Mouse (Mus musculus) left cerebral cortex, postnatal 4 days (tissue): ENCODE measurements at regions not wholly inside any gene's neighbourhood (a gene's known extent, or its start where the extent isn't known, plus 50 kb on each side); places are given as distances from the start of the nearest gene placed in this dataset.

ENCODE experiments used
- DNase-seq: peaks from one replicate; pipeline ENCODE4 v3.0.0-alpha.2; 2022
- intact Hi-C: fragments of 180-260 bp; cut with DNase I; formaldehyde crosslinking; loops from one replicate; pipeline ENCODE4 v1.15.1; 2025

GRCm38 (mm10) chr5:51930416-51930815 lies 259.9 kb downstream of the Dhx15 start:
- intact Hi-C loops: no loop called here
- DNase-seq: no peak

DNA sequence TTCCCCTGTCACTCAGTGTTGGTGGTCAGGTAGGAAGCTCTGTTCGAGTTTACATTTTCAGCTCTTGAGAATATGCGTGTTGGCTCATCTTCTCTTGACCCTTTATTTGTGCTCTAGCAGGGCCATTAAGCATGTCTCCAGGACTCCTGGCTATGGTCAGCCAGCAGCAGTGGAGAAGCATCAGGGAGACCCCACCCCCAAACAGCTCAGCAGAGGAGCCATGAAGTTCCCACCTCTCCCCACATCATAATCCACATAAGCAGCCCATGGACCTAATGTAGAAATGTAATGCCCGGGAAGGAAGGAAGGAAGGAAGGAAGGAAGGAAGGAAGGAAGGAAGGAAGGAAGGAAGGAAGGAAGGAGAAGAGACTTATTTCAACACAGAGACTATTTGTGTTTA lies 261.5 kb downstream of the Dhx15 start:
- intact Hi-C loops: no loop called here

GRCm38 (mm10) chr5:51923417-51923816 lies 266.9 kb downstream of the Dhx15 start:
- no peak for DNase-seq
- intact Hi-C loops: no loop called here

More for the DNA sequence above, 261.5 kb downstream of the Dhx15 start:
- no peak for DNase-seq

- DNase-seq: no peak
- intact Hi-C loops: no loop called here
These were observed 267.3 kb downstream of the Dhx15 start for GRCm38 (mm10) chr5:51922973-51923372.

DNA sequence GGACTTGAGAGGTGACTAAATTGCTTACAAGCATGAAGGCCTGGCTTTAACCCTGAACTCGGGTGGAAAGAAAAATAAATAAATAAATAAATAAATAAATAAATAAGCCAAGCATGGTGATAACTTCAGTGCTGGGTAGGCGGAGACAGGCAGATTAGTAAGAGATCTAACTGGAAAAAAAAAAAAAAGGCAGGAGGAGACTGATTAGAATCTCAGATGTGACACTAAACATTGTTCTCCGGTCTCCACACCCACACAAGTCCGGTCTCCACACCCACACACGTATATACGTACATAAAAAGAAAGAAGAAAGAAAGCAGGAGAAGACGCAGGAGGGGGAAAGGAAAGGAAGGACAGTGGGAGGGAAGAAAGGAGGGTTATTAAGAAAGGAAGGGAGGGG lies 267.8 kb downstream of the Dhx15 start:
- intact Hi-C loops: no loop called here
- DNase-seq: no peak

GRCm38 (mm10) chr5:51917812-51918448 lies 272.4 kb downstream of the Dhx15 start:
- intact Hi-C loops: no loop called here
- peak; percentile 24 for DNase-seq

DNA sequence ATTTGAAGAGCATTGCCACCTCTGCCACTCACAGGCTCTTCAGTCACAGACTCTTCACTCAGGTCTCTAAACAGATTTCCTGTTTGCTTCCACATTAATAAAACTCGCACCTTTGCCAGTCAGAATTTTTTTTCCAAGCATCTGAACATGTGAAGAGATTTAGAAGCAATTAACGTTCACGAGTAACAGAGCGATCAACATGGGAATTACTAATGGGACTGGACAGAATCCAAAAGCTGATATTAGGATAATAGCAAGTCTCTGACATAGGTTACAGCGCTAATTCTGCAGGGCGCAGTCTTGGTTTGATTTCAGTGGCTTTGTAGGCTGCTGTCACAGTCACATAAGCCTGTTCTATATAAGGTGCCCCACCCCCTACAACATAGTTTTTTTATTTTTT lies 275.6 kb downstream of the Dhx15 start:
- no peak for DNase-seq
- intact Hi-C loops: no loop called here

DNA sequence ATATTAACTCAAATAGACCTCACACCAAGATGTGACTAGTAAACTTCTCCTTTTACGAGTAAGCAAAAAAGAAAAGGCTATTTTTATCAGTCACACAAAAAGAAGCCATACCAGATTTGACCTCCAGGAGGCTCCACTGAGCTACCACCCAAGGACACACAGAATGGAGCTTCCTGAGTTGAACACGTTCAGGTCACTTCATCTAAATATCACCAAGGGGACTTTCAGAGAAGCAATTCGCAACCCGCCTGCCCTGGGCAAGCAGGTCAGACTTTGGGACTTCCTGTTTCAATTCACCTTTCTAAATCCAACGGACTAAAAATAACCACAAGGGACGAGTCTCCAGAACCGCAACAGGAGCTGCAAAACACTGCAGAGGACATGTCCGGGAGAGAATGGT lies 281.5 kb downstream of the Dhx15 start:
- DNase-seq: no peak
- intact Hi-C loops: no loop called here

- intact Hi-C loops: no loop called here
These were observed 283.8 kb downstream of the Dhx15 start for GRCm38 (mm10) chr5:51906315-51907109.

DNA sequence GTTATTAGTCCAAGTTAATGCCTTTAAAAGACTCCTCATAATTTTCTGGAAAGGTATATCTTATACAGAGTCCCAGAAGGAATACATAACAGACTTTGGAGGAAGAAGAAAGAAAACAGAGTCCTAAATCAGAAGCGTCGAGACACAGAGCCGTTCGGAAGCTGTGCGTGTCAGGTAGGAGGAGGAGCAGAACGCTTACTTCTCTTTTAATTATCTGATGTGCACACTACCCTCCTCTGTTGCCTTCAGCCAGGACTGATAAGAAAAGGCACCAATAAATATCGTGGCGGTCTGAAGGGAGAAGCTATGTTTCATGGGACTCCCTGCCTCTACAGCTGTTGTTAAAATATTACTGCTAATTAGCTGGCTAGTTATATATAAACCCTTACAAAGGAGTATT lies 296.2 kb downstream of the Dhx15 start:
- intact Hi-C loops: no loop called here

More at GRCm38 (mm10) chr5:51906315-51907109, 283.8 kb downstream of the Dhx15 start:
- DNase-seq: no peak

GRCm38 (mm10) chr5:51891341-51891740 lies 299.0 kb downstream of the Dhx15 start:
- intact Hi-C loops: no loop called here
- DNase-seq: no peak

More for the DNA sequence above, 296.2 kb downstream of the Dhx15 start:
- DNase-seq: no peak

GRCm38 (mm10) chr5:51888404-51888803 lies 301.9 kb downstream of the Dhx15 start:
- no peak for DNase-seq
- intact Hi-C loops: no loop called here

- DNase-seq: no peak
- intact Hi-C loops: no loop called here
These were observed 307.7 kb downstream of the Dhx15 start for GRCm38 (mm10) chr5:51882594-51882993.

- DNase-seq: no peak
- intact Hi-C loops: no loop called here
These were observed 308.1 kb downstream of the Dhx15 start for GRCm38 (mm10) chr5:51882173-51882572.

- intact Hi-C loops: no loop called here
- DNase-seq: no peak
These were observed 309.3 kb upstream of the Ppargc1a start for GRCm38 (mm10) chr5:51876846-51877245.

- intact Hi-C loops: no loop called here
These were observed 306.0 kb upstream of the Ppargc1a start for GRCm38 (mm10) chr5:51873571-51873970.

GRCm38 (mm10) chr5:51871735-51872134 lies 304.2 kb upstream of the Ppargc1a start:
- intact Hi-C loops: no loop called here
- no peak for DNase-seq

More at GRCm38 (mm10) chr5:51873571-51873970, 306.0 kb upstream of the Ppargc1a start:
- DNase-seq: no peak

DNA sequence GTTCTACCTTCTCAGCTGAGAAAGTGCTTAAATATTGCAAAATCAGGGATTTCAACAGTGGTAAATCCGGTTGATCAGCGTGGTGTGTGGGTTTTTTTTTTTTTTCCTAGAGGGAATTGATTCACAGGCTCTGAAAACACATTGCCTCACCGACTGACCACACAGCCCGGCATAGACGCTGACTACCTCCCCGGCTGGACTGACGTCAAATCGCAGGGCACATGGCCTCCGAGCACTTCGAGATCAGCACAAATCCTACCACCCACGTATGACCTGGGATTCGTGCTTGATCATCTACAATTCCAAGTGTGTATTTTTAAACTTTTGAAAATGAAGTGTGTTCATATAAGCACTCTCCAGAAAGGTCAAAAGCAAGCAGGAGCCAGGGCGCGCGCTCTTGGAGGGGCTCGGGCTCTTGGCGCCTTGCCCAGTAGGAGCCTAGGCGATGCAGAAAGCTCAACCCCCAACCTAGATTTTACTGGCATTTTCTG lies 300.7 kb upstream of the Ppargc1a start:
- peak; percentile 17 for DNase-seq
- intact Hi-C loops: no loop called here

GRCm38 (mm10) chr5:51866002-51866401 lies 298.5 kb upstream of the Ppargc1a start:
- intact Hi-C loops: no loop called here
- DNase-seq: peak; percentile 41

- no peak for DNase-seq
These were observed 293.0 kb upstream of the Ppargc1a start for GRCm38 (mm10) chr5:51860496-51860895.

GRCm38 (mm10) chr5:51853456-51854124 lies 286.1 kb upstream of the Ppargc1a start:
- intact Hi-C loops: no loop called here
- DNase-seq: no peak

More at GRCm38 (mm10) chr5:51860496-51860895, 293.0 kb upstream of the Ppargc1a start:
- intact Hi-C loops: no loop called here
